Mouse (Mus musculus): ENCODE measurements around the gene Actr5. TPM values are rescaled to one million over a fixed set of nuclear protein-coding genes. Genes with fewer than 3 reads are reported as not detected.

Actr5 gene
- polyA plus RNA-seq, 1 experiment from 2014 or later = 5.6 TPM

- Histone ChIP-seq H3K9ac (ENCODE audit: low read length) (no peak overlapping the region), H3K27me3 (ENCODE audit: control insufficient read depth, insufficient read depth, low read length) (no peaks in the 10 kb centered on the region), H3K4me1 (ENCODE audit: control insufficient read depth, insufficient read depth, low read length) (peaks cover 3% of the 10 kb centered on the region), H3K4me3 (ENCODE audit: low read length) (no peak overlapping the region), H3K4me2 (ENCODE audit: low read depth, low read length) (no peak overlapping the region), H3K9me3 (replicated peaks; ENCODE audit: control insufficient read depth, low read length) (no peaks in the 10 kb centered on the region), H3K36me3 (ENCODE audit: control insufficient read depth, insufficient read depth) (no peaks in the 10 kb centered on the region), H3K27ac (ENCODE audit: low read length) (no peak overlapping the region)
- WGBS = 8% methylated on average over 4 of the region's 4 CpGs
- ATAC-seq (replicated peaks; ENCODE audit: extremely low read depth, insufficient read depth, low FRiP score) = no peak
Observed at GRCm38 (mm10) chr2:158652985-158653384, 28.3 kb downstream of the Actr5 start.

GRCm38 (mm10) chr2:158654717-158655116 lies 30.0 kb downstream of the Actr5 start:
- 71% methylated on average over 9 of the region's 9 CpGs for WGBS
- H3K9me3 ChIP-seq (replicated peaks; ENCODE audit: control insufficient read depth, low read length) = no peaks in the 10 kb centered on the region
- no peak overlapping the region for H3K4me2 ChIP-seq (ENCODE audit: low read depth, low read length)
- no peaks in the 10 kb centered on the region for H3K36me3 ChIP-seq (ENCODE audit: control insufficient read depth, insufficient read depth)
- ATAC-seq (replicated peaks; ENCODE audit: extremely low read depth, insufficient read depth, low FRiP score) = no peak; the same call in 1 of the 2 replicates
- H3K4me1 ChIP-seq (ENCODE audit: control insufficient read depth, insufficient read depth, low read length) = peaks cover 7% of the 10 kb centered on the region
- H3K9ac ChIP-seq (ENCODE audit: low read length) = no peak overlapping the region
- H3K27ac ChIP-seq (ENCODE audit: low read length) = no peak overlapping the region
- no peaks in the 10 kb centered on the region for H3K27me3 ChIP-seq (ENCODE audit: control insufficient read depth, insufficient read depth, low read length)
- no peak overlapping the region for H3K4me3 ChIP-seq (ENCODE audit: low read length)

GRCm38 (mm10) chr2:158655806-158656205 lies 31.1 kb downstream of the Actr5 start:
- Histone ChIP-seq H3K4me2 (ENCODE audit: low read depth, low read length) (no peak overlapping the region), H3K27ac (ENCODE audit: low read length) (no peak overlapping the region), H3K9ac (ENCODE audit: low read length) (no peak overlapping the region), H3K9me3 (replicated peaks; ENCODE audit: control insufficient read depth, low read length) (no peaks in the 10 kb centered on the region), H3K4me3 (ENCODE audit: low read length) (no peak overlapping the region), H3K36me3 (ENCODE audit: control insufficient read depth, insufficient read depth) (no peaks in the 10 kb centered on the region), H3K27me3 (ENCODE audit: control insufficient read depth, insufficient read depth, low read length) (no peaks in the 10 kb centered on the region), H3K4me1 (ENCODE audit: control insufficient read depth, insufficient read depth, low read length) (peaks cover 7% of the 10 kb centered on the region)
- WGBS = 76% methylated on average over 4 of the region's 4 CpGs
- ATAC-seq (replicated peaks; ENCODE audit: extremely low read depth, insufficient read depth, low FRiP score) = no peak

GRCm38 (mm10) chr2:158658822-158659221 lies 34.1 kb downstream of the Actr5 start:
- WGBS = 32% methylated on average over 6 of the region's 6 CpGs

GRCm38 (mm10) chr2:158659346-158659745 lies 34.7 kb downstream of the Actr5 start:
- H3K4me3 ChIP-seq (ENCODE audit: low read length) = no peak overlapping the region
- no peak overlapping the region for H3K27ac ChIP-seq (ENCODE audit: low read length)
- H3K9me3 ChIP-seq (replicated peaks; ENCODE audit: control insufficient read depth, low read length) = no peaks in the 10 kb centered on the region
- WGBS = 63% methylated on average over 3 of the region's 3 CpGs
- H3K4me1 ChIP-seq (ENCODE audit: control insufficient read depth, insufficient read depth, low read length) = peaks cover 4% of the 10 kb centered on the region; the same call in 1 of the 2 replicates
- H3K27me3 ChIP-seq (ENCODE audit: control insufficient read depth, insufficient read depth, low read length) = no peaks in the 10 kb centered on the region
- no peak overlapping the region for H3K9ac ChIP-seq (ENCODE audit: low read length)
- H3K4me2 ChIP-seq (ENCODE audit: low read depth, low read length) = no peak overlapping the region
- no peak; the same call in 1 of the 2 replicates for ATAC-seq (replicated peaks; ENCODE audit: extremely low read depth, insufficient read depth, low FRiP score)
- H3K36me3 ChIP-seq (ENCODE audit: control insufficient read depth, insufficient read depth) = no peaks in the 10 kb centered on the region

More at GRCm38 (mm10) chr2:158658822-158659221, 34.1 kb downstream of the Actr5 start:
- Histone ChIP-seq H3K27me3 (ENCODE audit: control insufficient read depth, insufficient read depth, low read length) (no peaks in the 10 kb centered on the region), H3K27ac (ENCODE audit: low read length) (no peak overlapping the region; the same call in 1 of the 2 replicates), H3K9ac (ENCODE audit: low read length) (no peak overlapping the region), H3K4me1 (ENCODE audit: control insufficient read depth, insufficient read depth, low read length) (peaks cover 4% of the 10 kb centered on the region; the same call in 1 of the 2 replicates), H3K36me3 (ENCODE audit: control insufficient read depth, insufficient read depth) (no peaks in the 10 kb centered on the region), H3K4me3 (ENCODE audit: low read length) (no peak overlapping the region), H3K4me2 (ENCODE audit: low read depth, low read length) (no peak overlapping the region), H3K9me3 (replicated peaks; ENCODE audit: control insufficient read depth, low read length) (no peaks in the 10 kb centered on the region)
- peak; percentile 52; the same call in 1 of the 2 replicates for ATAC-seq (replicated peaks; ENCODE audit: extremely low read depth, insufficient read depth, low FRiP score)

GRCm38 (mm10) chr2:158665098-158665497 lies 40.4 kb downstream of the Actr5 start, which contains the start of gene Ppp1r16b:
Gene Ppp1r16b, plus strand, starts transcription at chr2:158665398.
- no peaks in the 10 kb centered on the region for H3K36me3 ChIP-seq (ENCODE audit: control insufficient read depth, insufficient read depth)
- no peak within 1 kb of the TSS; the same call in 1 of the 2 replicates for H3K4me2 ChIP-seq (ENCODE audit: low read depth, low read length)
- H3K4me3 ChIP-seq (ENCODE audit: low read length) = no peak within 1 kb of the TSS
- 69% methylated on average over 4 of the region's 4 CpGs for WGBS
- no peak within 1 kb of the TSS for H3K9ac ChIP-seq (ENCODE audit: low read length)
- H3K9me3 ChIP-seq (replicated peaks; ENCODE audit: control insufficient read depth, low read length) = no peaks in the 10 kb centered on the region
- peaks cover 9% of the 10 kb centered on the region; the same call in 1 of the 2 replicates for H3K4me1 ChIP-seq (ENCODE audit: control insufficient read depth, insufficient read depth, low read length)
- peaks cover 31% of the 10 kb centered on the region for H3K27me3 ChIP-seq (ENCODE audit: control insufficient read depth, insufficient read depth, low read length)
- ATAC-seq (replicated peaks; ENCODE audit: extremely low read depth, insufficient read depth, low FRiP score) = no peak
- 0 out of 2 replicates have a peak within 1 kb of the TSS, but pooled peaks have one; percentile 2 for H3K27ac ChIP-seq (ENCODE audit: low read length)

- 0 out of 2 replicates have a peak overlapping the region, but pooled peaks have one; percentile 25 for H3K27ac ChIP-seq (ENCODE audit: low read length)
- H3K4me3 ChIP-seq (ENCODE audit: low read length) = no peak overlapping the region; the same call in 1 of the 2 replicates
- no peak overlapping the region for H3K9ac ChIP-seq (ENCODE audit: low read length)
- peaks cover 9% of the 10 kb centered on the region; the same call in 1 of the 2 replicates for H3K4me1 ChIP-seq (ENCODE audit: control insufficient read depth, insufficient read depth, low read length)
- peaks cover 32% of the 10 kb centered on the region for H3K27me3 ChIP-seq (ENCODE audit: control insufficient read depth, insufficient read depth, low read length)
- ATAC-seq (replicated peaks; ENCODE audit: extremely low read depth, insufficient read depth, low FRiP score) = no peak
- 45% methylated on average over 13 of the region's 13 CpGs for WGBS
- H3K9me3 ChIP-seq (replicated peaks; ENCODE audit: control insufficient read depth, low read length) = no peaks in the 10 kb centered on the region
- H3K36me3 ChIP-seq (ENCODE audit: control insufficient read depth, insufficient read depth) = no peaks in the 10 kb centered on the region
- H3K4me2 ChIP-seq (ENCODE audit: low read depth, low read length) = peak overlapping the region; percentile 91
Observed at GRCm38 (mm10) chr2:158666071-158666800, 41.5 kb downstream of the Actr5 start.

- peaks cover 32% of the 10 kb centered on the region for H3K27me3 ChIP-seq (ENCODE audit: control insufficient read depth, insufficient read depth, low read length)
- peak overlapping the region; percentile 91 for H3K4me2 ChIP-seq (ENCODE audit: low read depth, low read length)
- H3K9ac ChIP-seq (ENCODE audit: low read length) = peak overlapping the region; percentile 68
- H3K9me3 ChIP-seq (replicated peaks; ENCODE audit: control insufficient read depth, low read length) = no peaks in the 10 kb centered on the region
- peak overlapping the region; percentile 64 for H3K27ac ChIP-seq (ENCODE audit: low read length)
- peak overlapping the region; percentile 66 for H3K4me3 ChIP-seq (ENCODE audit: low read length)
- under 1% methylated on average over 47 of the region's 47 CpGs for WGBS
- H3K4me1 ChIP-seq (ENCODE audit: control insufficient read depth, insufficient read depth, low read length) = peaks cover 9% of the 10 kb centered on the region; the same call in 1 of the 2 replicates
- no peaks in the 10 kb centered on the region for H3K36me3 ChIP-seq (ENCODE audit: control insufficient read depth, insufficient read depth)
- ATAC-seq (replicated peaks; ENCODE audit: extremely low read depth, insufficient read depth, low FRiP score) = peak; percentile 73
Observed at GRCm38 (mm10) chr2:158667022-158667670, 42.5 kb downstream of the Actr5 start.

Data from heart, embryonic 16.5 days (tissue).